Mouse (Mus musculus) liver, embryonic 14.5 days (tissue): ENCODE data around the gene Ptbp3.

Experiments
- CTCF ChIP-seq: IDR thresholded peaks from 2 replicates; pipeline ENCODE4 v1.5.1; 2016; ENCODE audit warnings: antibody characterized with exemption, low read depth, control low read depth
- EP300 ChIP-seq: IDR thresholded peaks from 2 replicates; pipeline ENCODE4 v1.6.1; 2016; ENCODE audit warnings: antibody characterized with exemption, low read depth

- TF ChIP-seq CTCF (no peak), EP300 (no peak)
These were observed 42.5 kb downstream of the Ptbp3 start for GRCm38 (mm10) chr4:59506704-59507103.
